Mouse (Mus musculus) bone marrow macrophage, adult 2 months (primary cell): ENCODE results near the gene Rho.

ENCODE experiments used
- CTCF ChIP-seq: IDR thresholded peaks from 2 replicates; pipeline ENCODE4 v1.5.1; 2012; ENCODE audit warnings: low read depth, mild to moderate bottlenecking, low read length, moderate library complexity
- POLR2A ChIP-seq: IDR thresholded peaks from 2 replicates; pipeline ENCODE4 v1.6.1; 2012; ENCODE audit warnings: mild to moderate bottlenecking, low read depth, low read length, borderline replicate concordance

DNA sequence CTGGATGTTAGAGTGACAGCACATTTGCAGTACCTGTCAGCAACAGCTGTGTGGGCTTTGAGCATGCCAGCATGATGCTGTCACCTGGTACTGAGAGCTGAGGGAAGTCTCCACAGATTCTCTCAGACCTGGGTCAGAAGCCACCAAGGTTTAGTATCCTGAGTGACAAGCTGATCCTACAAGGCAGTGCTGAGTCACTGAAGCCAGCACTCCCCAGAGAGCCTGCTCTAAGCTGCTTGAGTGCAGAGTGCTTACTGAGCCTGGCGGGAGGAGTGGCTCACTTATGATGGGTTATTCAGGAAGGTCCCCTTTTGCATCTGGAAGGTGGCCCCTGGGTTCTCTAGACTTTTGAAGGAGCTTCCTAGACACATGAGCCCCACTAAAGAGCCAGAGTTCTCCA, 25.1 kb upstream of the Rho start:
- TF ChIP-seq POLR2A (no peak), CTCF (no peak)
